Mouse (Mus musculus): ENCODE measurements around the gene Gm21693. TPM values are rescaled to one million over a fixed set of nuclear protein-coding genes. Genes with fewer than 3 reads are reported as not detected.
"Not testable (repeated sequence)": the region's sequence is repeated elsewhere in the genome, so short reads cannot be mapped to it uniquely, and the experiment has no call there.

Gm21693 gene
- polyA plus RNA-seq (2015; fragmentation: Nextera tagmentation; extraction: Ambion mirVana) = not detected in 2 replicates

DNA sequence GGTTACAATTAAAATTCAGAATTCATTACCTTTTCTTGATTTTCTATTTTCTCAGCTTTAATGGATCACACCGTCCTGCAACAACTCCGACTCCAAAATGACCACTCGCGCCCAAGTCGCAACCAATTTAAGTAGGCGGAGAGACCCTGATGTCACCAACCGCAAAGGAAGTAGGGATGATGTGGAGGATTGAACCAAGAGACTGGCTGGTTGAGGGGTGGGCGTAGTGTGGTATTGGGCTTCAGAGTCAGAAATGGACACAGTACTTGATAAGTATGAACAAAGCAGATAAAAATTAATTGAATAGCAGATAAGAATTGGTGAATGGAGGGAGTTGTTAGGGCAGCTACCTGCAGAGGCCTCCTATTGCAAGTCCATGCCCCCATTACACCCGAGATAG is at the start of gene Gm21693:
Gm21693 (minus strand) TSS at position 101 of the 400 bp plus-strand sequence.
- ATAC-seq (ENCODE audit: low read depth); H3K9me3 ChIP-seq (ENCODE audit: control insufficient read depth, low read length); H3K4me2 ChIP-seq (ENCODE audit: low read depth, low read length); H3K27me3 ChIP-seq (ENCODE audit: control insufficient read depth, insufficient read depth, low read depth, low read length); H3K27ac ChIP-seq (ENCODE audit: low read length); H3K36me3 ChIP-seq (ENCODE audit: control insufficient read depth, insufficient read depth, low read length); H3K4me1 ChIP-seq (replicated peaks; ENCODE audit: control insufficient read depth, insufficient read depth, low read length); H3K9ac ChIP-seq (ENCODE audit: low read length); H3K4me3 ChIP-seq (ENCODE audit: low read length): not testable (repeated sequence)
- WGBS = no CpG with 5 or more reads among the region's 9 CpGs

DNA sequence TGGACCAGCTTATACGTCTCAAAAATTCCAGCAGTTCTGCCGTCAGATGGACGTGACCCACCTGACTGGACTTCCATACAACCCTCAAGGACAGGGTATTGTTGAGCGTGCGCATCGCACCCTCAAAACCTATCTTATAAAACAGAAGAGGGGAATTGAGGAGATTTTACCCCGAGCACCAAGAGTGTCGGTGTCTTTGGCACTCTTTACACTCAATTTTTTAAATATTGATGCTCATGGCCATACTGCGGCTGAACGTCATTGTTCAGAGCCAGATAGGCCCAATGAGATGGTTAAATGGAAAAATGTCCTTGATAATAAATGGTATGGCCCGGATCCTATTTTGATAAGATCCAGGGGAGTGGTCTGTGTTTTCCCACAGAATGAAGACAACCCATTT is 4.5 kb downstream of the Gm21693 start:
- H3K9me3 ChIP-seq (ENCODE audit: control insufficient read depth, low read length); H3K4me1 ChIP-seq (replicated peaks; ENCODE audit: control insufficient read depth, insufficient read depth, low read length); H3K27ac ChIP-seq (ENCODE audit: low read length); H3K4me3 ChIP-seq (ENCODE audit: low read length); H3K9ac ChIP-seq (ENCODE audit: low read length); H3K27me3 ChIP-seq (ENCODE audit: control insufficient read depth, insufficient read depth, low read depth, low read length); H3K4me2 ChIP-seq (ENCODE audit: low read depth, low read length); ATAC-seq (ENCODE audit: low read depth); H3K36me3 ChIP-seq (ENCODE audit: control insufficient read depth, insufficient read depth, low read length): not testable (repeated sequence)
- no CpG with 5 or more reads among the region's 11 CpGs for WGBS

DNA sequence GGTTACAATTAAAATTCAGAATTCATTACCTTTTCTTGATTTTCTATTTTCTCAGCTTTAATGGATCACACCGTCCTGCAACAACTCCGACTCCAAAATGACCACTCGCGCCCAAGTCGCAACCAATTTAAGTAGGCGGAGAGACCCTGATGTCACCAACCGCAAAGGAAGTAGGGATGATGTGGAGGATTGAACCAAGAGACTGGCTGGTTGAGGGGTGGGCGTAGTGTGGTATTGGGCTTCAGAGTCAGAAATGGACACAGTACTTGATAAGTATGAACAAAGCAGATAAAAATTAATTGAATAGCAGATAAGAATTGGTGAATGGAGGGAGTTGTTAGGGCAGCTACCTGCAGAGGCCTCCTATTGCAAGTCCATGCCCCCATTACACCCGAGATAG is 38.8 kb downstream of the Gm21693 start, which contains the start of gene Gm21677:
Gm21677 (minus strand) TSS at position 101 of the 400 bp plus-strand sequence.
- WGBS = no CpG with 5 or more reads among the region's 9 CpGs
- not testable (repeated sequence) for H3K9ac ChIP-seq (ENCODE audit: low read length); H3K4me2 ChIP-seq (ENCODE audit: low read depth, low read length); H3K27ac ChIP-seq (ENCODE audit: low read length); H3K4me3 ChIP-seq (ENCODE audit: low read length); H3K4me1 ChIP-seq (replicated peaks; ENCODE audit: control insufficient read depth, insufficient read depth, low read length); H3K27me3 ChIP-seq (ENCODE audit: control insufficient read depth, insufficient read depth, low read depth, low read length); H3K9me3 ChIP-seq (ENCODE audit: control insufficient read depth, low read length); ATAC-seq (ENCODE audit: low read depth); H3K36me3 ChIP-seq (ENCODE audit: control insufficient read depth, insufficient read depth, low read length)

Other genes with a start within 250 kb of the Gm21693 start
- not detected in 2 replicates for gene Gm21677, start 38.9 kb downstream of the Gm21693 start, polyA plus RNA-seq (2015; fragmentation: Nextera tagmentation; extraction: Ambion mirVana)
- not detected in 2 replicates for gene Gm21704, start 64.8 kb upstream of the Gm21693 start, polyA plus RNA-seq (2015; fragmentation: Nextera tagmentation; extraction: Ambion mirVana)
- not detected in 2 replicates for gene Gm21708, start 64.8 kb upstream of the Gm21693 start, polyA plus RNA-seq (2015; fragmentation: Nextera tagmentation; extraction: Ambion mirVana)